Mouse (Mus musculus): ENCODE measurements at regions not wholly inside any gene's neighbourhood (a gene's known extent, or its start where the extent isn't known, plus 50 kb on each side); places are given as distances from the start of the nearest gene placed in this dataset.
"Not testable (repeated sequence)": the region's sequence is repeated elsewhere in the genome, so short reads cannot be mapped to it uniquely, and the experiment has no call there.

- Histone ChIP-seq H3K36me3 (no peaks in the 10 kb centered on the region), H3K27ac (ENCODE audit: poor library complexity, severe bottlenecking) (no peak overlapping the region), H3K4me2 (no peak overlapping the region), H3K9me3 (replicated peaks) (no peaks in the 10 kb centered on the region), H3K4me1 (replicated peaks) (peaks cover 27% of the 10 kb centered on the region), H3K27me3 (replicated peaks) (no peaks in the 10 kb centered on the region), H3K4me3 (no peak overlapping the region), H3K9ac (no peak overlapping the region)
- 72% methylated on average over 2 of the region's 2 CpGs for WGBS
- no peak for ATAC-seq (ENCODE audit: insufficient number of reproducible peaks, low FRiP score)
Measured at GRCm38 (mm10) chr11:29628476-29628875, 64.3 kb upstream of the Rtn4 start.

- Histone ChIP-seq H3K4me3 (no peak overlapping the region), H3K27me3 (replicated peaks) (no peaks in the 10 kb centered on the region), H3K27ac (ENCODE audit: poor library complexity, severe bottlenecking) (peak overlapping the region; percentile 53; the same call in 1 of the 2 replicates), H3K4me2 (no peak overlapping the region), H3K4me1 (replicated peaks) (peaks cover 33% of the 10 kb centered on the region), H3K9ac (no peak overlapping the region), H3K9me3 (replicated peaks) (no peaks in the 10 kb centered on the region), H3K36me3 (no peaks in the 10 kb centered on the region)
- no peak for ATAC-seq (ENCODE audit: insufficient number of reproducible peaks, low FRiP score)
- WGBS: 38% methylated on average over 1 of the region's 1 CpGs
Measured at GRCm38 (mm10) chr11:29632486-29632885, 60.3 kb upstream of the Rtn4 start.

GRCm38 (mm10) chr11:29633288-29633687 is 59.5 kb upstream of the Rtn4 start:
- not testable (repeated sequence) for H3K27ac ChIP-seq (ENCODE audit: poor library complexity, severe bottlenecking); ATAC-seq (ENCODE audit: insufficient number of reproducible peaks, low FRiP score); H3K9ac ChIP-seq; H3K4me2 ChIP-seq; H3K4me3 ChIP-seq; H3K27me3 ChIP-seq (replicated peaks); H3K36me3 ChIP-seq; H3K9me3 ChIP-seq (replicated peaks)
- WGBS: 74% methylated on average over 1 of the region's 1 CpGs
- peaks cover 41% of the 10 kb centered on the region for H3K4me1 ChIP-seq (replicated peaks)

DNA sequence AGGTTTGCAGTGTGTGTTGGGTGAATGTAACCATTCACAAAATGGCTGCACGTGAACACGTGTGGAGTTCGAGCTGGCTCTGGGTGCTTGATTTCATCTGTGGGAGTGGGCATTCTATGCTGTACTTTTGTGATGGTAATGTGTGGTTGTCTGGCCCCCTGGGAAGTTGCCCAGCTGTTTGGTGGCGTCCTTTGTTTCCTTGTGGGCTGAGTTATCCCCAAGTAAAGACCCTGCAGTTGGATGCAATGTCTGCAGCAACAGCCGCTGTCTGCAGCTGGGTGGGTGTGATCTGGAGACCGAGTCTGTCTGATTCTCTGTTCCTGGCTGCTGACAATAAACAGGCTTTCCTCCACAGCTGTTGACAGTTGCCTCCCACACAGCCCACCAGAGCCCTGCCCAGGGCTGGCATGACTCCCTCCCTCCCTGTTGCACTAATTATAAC is 56.0 kb upstream of the Rtn4 start:
- Histone ChIP-seq H3K36me3 (no peaks in the 10 kb centered on the region), H3K4me2 (peak overlapping the region; percentile 43), H3K4me1 (replicated peaks) (peaks cover 50% of the 10 kb centered on the region), H3K27ac (ENCODE audit: poor library complexity, severe bottlenecking) (peak overlapping the region; percentile 90), H3K4me3 (no peak overlapping the region), H3K9me3 (replicated peaks) (no peaks in the 10 kb centered on the region), H3K27me3 (replicated peaks) (no peaks in the 10 kb centered on the region), H3K9ac (no peak overlapping the region)
- peak; percentile 87 for ATAC-seq (ENCODE audit: insufficient number of reproducible peaks, low FRiP score)
- WGBS: 28% methylated on average over 6 of the region's 6 CpGs

DNA sequence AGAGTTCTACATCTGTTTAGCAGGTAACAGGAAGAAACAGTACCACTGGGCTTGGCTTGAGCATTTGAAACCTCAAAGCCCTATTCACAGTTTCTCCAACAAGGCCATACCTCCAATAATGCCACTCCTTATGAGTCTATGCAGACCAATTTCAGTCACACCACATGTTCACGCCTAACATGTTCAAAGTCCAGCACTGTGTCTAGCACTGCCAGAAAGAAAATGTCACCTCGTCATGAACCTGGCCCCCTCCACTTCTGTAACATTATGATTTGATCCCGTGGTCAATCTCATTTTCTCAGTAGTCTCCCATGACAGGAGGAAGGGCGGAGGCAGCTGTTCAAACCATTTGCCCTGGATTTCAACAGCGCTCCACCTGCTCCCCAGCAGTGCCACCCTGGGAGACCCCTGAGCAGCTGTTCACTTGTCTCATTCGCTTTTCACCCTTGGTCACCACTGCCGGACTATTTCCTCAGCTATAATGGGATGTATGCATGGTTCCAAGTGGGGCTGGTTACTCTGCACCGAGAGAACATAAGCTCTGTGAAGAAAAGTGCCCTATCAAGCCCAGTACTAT is 54.6 kb upstream of the Rtn4 start:
- Histone ChIP-seq H3K4me2 (no peak overlapping the region), H3K27ac (ENCODE audit: poor library complexity, severe bottlenecking) (peak overlapping the region; percentile 58), H3K9ac (no peak overlapping the region), H3K4me3 (no peak overlapping the region), H3K36me3 (no peaks in the 10 kb centered on the region), H3K4me1 (replicated peaks) (peaks cover 38% of the 10 kb centered on the region), H3K9me3 (replicated peaks) (no peaks in the 10 kb centered on the region), H3K27me3 (replicated peaks) (no peaks in the 10 kb centered on the region)
- ATAC-seq (ENCODE audit: insufficient number of reproducible peaks, low FRiP score): no peak
- 78% methylated on average over 8 of the region's 8 CpGs for WGBS

GRCm38 (mm10) chr11:29638861-29639260 is 53.9 kb upstream of the Rtn4 start:
- no peaks in the 10 kb centered on the region for H3K9me3 ChIP-seq (replicated peaks)

More at GRCm38 (mm10) chr11:29638861-29639260, 53.9 kb upstream of the Rtn4 start:
- Histone ChIP-seq H3K27me3 (replicated peaks) (no peaks in the 10 kb centered on the region), H3K36me3 (no peaks in the 10 kb centered on the region), H3K27ac (ENCODE audit: poor library complexity, severe bottlenecking) (peak overlapping the region; percentile 58), H3K9ac (no peak overlapping the region), H3K4me2 (peak overlapping the region; percentile 14; the same call in 1 of the 2 replicates), H3K4me1 (replicated peaks) (peaks cover 37% of the 10 kb centered on the region), H3K4me3 (no peak overlapping the region)
- no peak for ATAC-seq (ENCODE audit: insufficient number of reproducible peaks, low FRiP score)
- 21% methylated on average over 2 of the region's 2 CpGs for whole genome bisulfite sequencing

Data from heart, embryonic 12.5 days (tissue).